21 mouse cellular contexts compared by ENCODE assay signal in the genomic region with DNA sequence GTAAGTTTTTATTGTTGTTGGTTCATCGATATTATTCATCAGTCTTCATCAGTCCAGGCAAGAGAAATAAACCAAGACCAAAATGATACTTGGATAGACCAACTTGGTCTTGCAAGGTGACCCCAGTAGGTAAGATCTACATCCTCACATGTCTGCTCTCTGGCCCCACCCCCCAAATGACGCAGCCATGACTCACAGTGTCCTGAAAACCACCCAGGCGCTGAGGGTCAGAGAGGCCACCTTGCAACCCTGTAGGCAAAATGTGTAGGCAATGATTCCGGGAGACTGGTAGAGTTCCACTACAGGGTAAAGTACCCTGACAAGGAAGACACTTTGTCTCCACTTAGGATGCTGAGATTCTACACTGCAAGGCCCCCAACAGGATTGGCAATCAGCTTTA.
DNase-seq lines count a peak whose midpoint lies in the region; ATAC-seq lines count a peak whose summit lies in the region.
"Had no signal": no experiment of that assay in that cellular context is flagged by ENCODE, and none has a peak within 500 bp of the region (broad histone marks: within the 10 kb centered on the region; RNA-seq: fewer than 3 reads in every experiment).

No protein-coding gene starts in this region.

- H3K9ac ChIP-seq in lung, embryonic 15.5 days = no peak overlapping the region
- H3K9ac ChIP-seq: embryonic facial prominence, embryonic 13.5 days; forebrain, embryonic 13.5 days; limb, embryonic 15.5 days; liver, embryonic 15.5 days; midbrain, embryonic 13.5 days had no signal

- peaks cover 30% of the 10 kb centered on the region for H3K4me1 ChIP-seq in heart, embryonic 10.5 days
- H3K4me1 ChIP-seq in lung, embryonic 15.5 days = 0 out of 2 replicates have a peak, but pooled peaks cover 6% of the 10 kb centered on the region
- H3K4me1 ChIP-seq in brown adipose tissue, adult 24 weeks (ENCODE audit: control insufficient read depth, insufficient read depth, insufficient read length, low read length) = peaks cover 29% of the 10 kb centered on the region
- H3K4me1 ChIP-seq: forebrain, embryonic 13.5 days; midbrain, embryonic 13.5 days had no signal

- no peaks in the 10 kb centered on the region for H3K36me3 ChIP-seq in heart, embryonic 10.5 days
- no peaks in the 10 kb centered on the region for H3K36me3 ChIP-seq in lung, embryonic 15.5 days
- H3K36me3 ChIP-seq: embryonic facial prominence, embryonic 13.5 days; limb, embryonic 15.5 days; liver, embryonic 15.5 days; midbrain, embryonic 13.5 days had no signal

- H3K4me2 ChIP-seq in lung, embryonic 15.5 days = no peak overlapping the region
- H3K4me2 ChIP-seq: embryonic facial prominence, embryonic 13.5 days; forebrain, embryonic 13.5 days; limb, embryonic 15.5 days; liver, embryonic 15.5 days; midbrain, embryonic 13.5 days had no signal

- DNase-seq in heart, embryonic 10.5 days (ENCODE audit: low spot score) = no peak
- DNase-seq in heart, adult 9 months (ENCODE audit: low spot score in 2 of 2) = no peak
- no peak for DNase-seq in lung, postnatal 14 days
- peak; percentile 32 for DNase-seq in NIH3T3 (ENCODE audit: low read depth)
- DNase-seq in ovary, postnatal 14 days (ENCODE audit: low spot score) = no peak
- DNase-seq in cerebellum, postnatal 4 days (ENCODE audit: low spot score in 2 of 2) = no peak
- DNase-seq: cerebellum, adult 11-12 months; cerebellum, postnatal 10 days; embryo, embryonic 11 days; left cerebral cortex, postnatal 4 days; retina, postnatal 1 day had no signal

- no peak for ATAC-seq in lung, embryonic 15.5 days (ENCODE audit: borderline replicate concordance, extremely low read depth, low FRiP score, low TSS enrichment)
- ATAC-seq: forebrain, embryonic 13.5 days; hindbrain, postnatal 0 days; midbrain, embryonic 13.5 days; Patski had no signal

- H3K4me3 ChIP-seq in heart, embryonic 10.5 days = no peak overlapping the region
- H3K4me3 ChIP-seq in lung, embryonic 15.5 days = no peak overlapping the region
- no peak overlapping the region for H3K4me3 ChIP-seq in brown adipose tissue, adult 24 weeks (ENCODE audit: insufficient read depth, low read depth, low read length)
- H3K4me3 ChIP-seq: embryonic facial prominence, embryonic 13.5 days; erythroblast, embryonic 14.5 days; forebrain, embryonic 13.5 days; limb, embryonic 15.5 days; liver, embryonic 15.5 days; midbrain, embryonic 13.5 days had no signal

- no peaks in the 10 kb centered on the region for H3K9me3 ChIP-seq in heart, embryonic 10.5 days
- no peaks in the 10 kb centered on the region for H3K9me3 ChIP-seq in lung, embryonic 15.5 days
- H3K9me3 ChIP-seq: embryonic facial prominence, embryonic 13.5 days; forebrain, embryonic 13.5 days; limb, embryonic 15.5 days; liver, embryonic 15.5 days; midbrain, embryonic 13.5 days had no signal

- WGBS in heart, embryonic 10.5 days = 61% methylated on average over 4 of the region's 4 CpGs
- 66% methylated on average over 4 of the region's 4 CpGs for WGBS in lung, embryonic 15.5 days

- H3K27ac ChIP-seq in heart, embryonic 10.5 days = 0 out of 2 replicates have a peak overlapping the region, but pooled peaks have one; percentile 25
- H3K27ac ChIP-seq in lung, embryonic 15.5 days = peak overlapping the region; percentile 72; the same call in 1 of the 2 replicates
- H3K27ac ChIP-seq in brown adipose tissue, adult 24 weeks (replicated peaks; ENCODE audit: low read depth, low read length) = peak overlapping the region; percentile 93
- H3K27ac ChIP-seq: embryonic facial prominence, embryonic 13.5 days; forebrain, embryonic 13.5 days; hindbrain, postnatal 0 days; limb, embryonic 15.5 days; liver, embryonic 15.5 days; midbrain, embryonic 13.5 days had no signal

- no peaks in the 10 kb centered on the region for H3K27me3 ChIP-seq in heart, embryonic 10.5 days (ENCODE audit: insufficient read depth, poor library complexity, severe bottlenecking)
- no peaks in the 10 kb centered on the region for H3K27me3 ChIP-seq in lung, embryonic 15.5 days
- H3K27me3 ChIP-seq: embryonic facial prominence, embryonic 13.5 days; forebrain, embryonic 13.5 days; limb, embryonic 15.5 days; liver, embryonic 15.5 days; midbrain, embryonic 13.5 days; Patski had no signal

Comparison
In these comparisons a context has a peak if more than half of its experiments do, and no peak if none do; other contexts are left out.
1. H3K27ac ChIP-seq: peak in every context shown above with its lines; median percentile 93 in brown adipose tissue, adult 24 weeks; 72 in lung, embryonic 15.5 days; 25 in heart, embryonic 10.5 days.